Mouse (Mus musculus) small intestine, adult 2 months (tissue): Measurements from ENCODE around the gene Sost. TPM values are rescaled to one million over a fixed set of nuclear protein-coding genes. Genes with fewer than 3 reads are reported as not detected.

Experiments used
- H3K27ac ChIP-seq: fragments of 200-500 bp; 2 replicates; pipeline ENCODE4 v1.5.1; 2012; ENCODE audit warnings: low read depth, low read length, control low read depth, inconsistent platforms; ENCODE audit not compliant: insufficient read depth
- H3K27me3 ChIP-seq: fragments of 200-500 bp; 2 replicates; pipeline ENCODE4 v1.6.1; 2012; ENCODE audit warnings: mild to moderate bottlenecking, moderate library complexity, low read length, inconsistent platforms; ENCODE audit not compliant: control insufficient read depth, insufficient read depth
- H3K36me3 ChIP-seq: fragments of 200-500 bp; 2 replicates; pipeline ENCODE4 v1.6.1; 2012; ENCODE audit warnings: mild to moderate bottlenecking, low read length, control low read depth, inconsistent platforms; ENCODE audit not compliant: control insufficient read depth, insufficient read depth
- H3K4me1 ChIP-seq: fragments of 200-500 bp; 2 replicates; pipeline ENCODE4 v1.6.1; 2012; ENCODE audit warnings: low read length, inconsistent platforms, mixed read lengths; ENCODE audit not compliant: control insufficient read depth, insufficient read depth, insufficient read length
- H3K4me3 ChIP-seq: fragments of 200-500 bp; 2 replicates; pipeline ENCODE4 v1.5.1; 2012; ENCODE audit warnings: low read depth, mild to moderate bottlenecking, control low read depth, inconsistent platforms, low read length, moderate library complexity
- CTCF ChIP-seq: fragments of 200-500 bp; IDR thresholded peaks from 2 replicates; pipeline ENCODE4 v1.5.1; 2012; ENCODE audit warnings: low read depth, mild to moderate bottlenecking, control low read depth, inconsistent platforms, low read length, moderate library complexity, mixed read lengths; ENCODE audit not compliant: insufficient replicate concordance, insufficient read length; ENCODE audit errors: extremely low read depth
- POLR2A ChIP-seq: fragments of 200-500 bp; IDR thresholded peaks from 2 replicates; pipeline ENCODE4 v1.6.1; 2012; ENCODE audit warnings: low read depth, mild to moderate bottlenecking, control low read depth, inconsistent platforms, low read length, moderate library complexity
- WGBS: fragments of 180-500 bp; shearing (Covaris S2); methylation state at CpG from one replicate; pipeline ENCODE4 v1.1.7; 2018; 5-methylcytosine and 5-hydroxymethylcytosine counted together
- polyA plus RNA-seq: library from polyadenylated mRNA; depleted of rRNA; stranded (reverse); fragments of >200 nt; gene quantifications from 2 replicates; pipeline ENCODE4 v1.2.3, GENCODE M21; 2012; rRNA removed

The Sost gene
- polyA plus RNA-seq, 1 experiment, result not detected

GRCm38 (mm10) chr11:101918609-101919008 lies 48.2 kb downstream of the Sost start:
- Histone ChIP-seq H3K36me3 (no peaks in the 10 kb centered on the region), H3K4me1 (no peaks in the 10 kb centered on the region), H3K27me3 (peaks cover 4% of the 10 kb centered on the region; the same call in 1 of the 2 replicates), H3K4me3 (no peak overlapping the region), H3K27ac (no peak overlapping the region)
- no peak for TF ChIP-seq POLR2A
- TF ChIP-seq CTCF, result no peak
- 72% methylated on average over 3 of the region's 3 CpGs for WGBS

GRCm38 (mm10) chr11:101916772-101917171 lies 50.0 kb downstream of the Sost start:
- 74% methylated on average over 3 of the region's 3 CpGs for WGBS

GRCm38 (mm10) chr11:101913591-101913990 lies 53.2 kb downstream of the Sost start:
- H3K27ac ChIP-seq, result no peak overlapping the region
- no peaks in the 10 kb centered on the region for H3K4me1 ChIP-seq
- H3K27me3 ChIP-seq, result peaks cover 4% of the 10 kb centered on the region
- TF ChIP-seq POLR2A, result no peak
- TF ChIP-seq CTCF, result no peak
- no peaks in the 10 kb centered on the region for H3K36me3 ChIP-seq
- 55% methylated on average over 8 of the region's 8 CpGs for WGBS
- no peak overlapping the region for H3K4me3 ChIP-seq

More at GRCm38 (mm10) chr11:101916772-101917171, 50.0 kb downstream of the Sost start:
- Histone ChIP-seq H3K36me3 (no peaks in the 10 kb centered on the region), H3K27me3 (peaks cover 4% of the 10 kb centered on the region; the same call in 1 of the 2 replicates), H3K4me3 (no peak overlapping the region), H3K27ac (no peak overlapping the region), H3K4me1 (no peaks in the 10 kb centered on the region)
- TF ChIP-seq CTCF (no peak), POLR2A (no peak)

Other genes with a start within 250 kb of the Sost start
- gene Dhx8, start 234.1 kb downstream of the Sost start, polyA plus RNA-seq, result 4.6 and 8.0 TPM in 2 replicates
- gene Etv4, start 181.6 kb downstream of the Sost start, polyA plus RNA-seq, result 0.95 and 2.3 TPM in 2 replicates
- 0.42 and 0.65 TPM in 2 replicates for gene Meox1, start 72.6 kb downstream of the Sost start, polyA plus RNA-seq
- gene Cfap97d1, start 17.3 kb upstream of the Sost start, polyA plus RNA-seq, result not detected in 2 replicates
- 27.9 and 28.0 TPM in 2 replicates for gene Dusp3, start 20.0 kb upstream of the Sost start, polyA plus RNA-seq
- gene Mpp3, start 61.4 kb upstream of the Sost start, polyA plus RNA-seq, result 0.55 and 0.90 TPM in 2 replicates
- gene Cd300lg, start 74.5 kb upstream of the Sost start, polyA plus RNA-seq, result 3.8 and 5.4 TPM in 2 replicates
- gene Mpp2, start 121.5 kb upstream of the Sost start, polyA plus RNA-seq, result 1.2 and 1.6 TPM in 2 replicates
- 11.5 TPM in 1 of 2 replicates, not detected in the other for gene Ppy, start 134.3 kb upstream of the Sost start, polyA plus RNA-seq
- gene Pyy, start 140.8 kb upstream of the Sost start, polyA plus RNA-seq, result 137 and 596 TPM in 2 replicates
- gene Nags, start 178.5 kb upstream of the Sost start, polyA plus RNA-seq, result 44.2 and 87.7 TPM in 2 replicates
- gene Tmem101, start 189.4 kb upstream of the Sost start, polyA plus RNA-seq, result 8.3 and 13.0 TPM in 2 replicates
- 8.3 and 18.7 TPM in 2 replicates for gene Lsm12, start 218.3 kb upstream of the Sost start, polyA plus RNA-seq
- gene G6pc3, start 222.6 kb upstream of the Sost start, polyA plus RNA-seq, result 41.0 and 53.8 TPM in 2 replicates